Mouse (Mus musculus) embryonic fibroblast, embryonic 13.5 days (primary cell): ENCODE measurements around the gene Lonp1. TPM values are rescaled to one million over a fixed set of nuclear protein-coding genes. Genes with fewer than 3 reads are reported as not detected.
"Not testable (repeated sequence)": the region's sequence is repeated elsewhere in the genome, so short reads cannot be mapped to it uniquely, and the experiment has no call there.

Experiments
- H3K27ac ChIP-seq: 2 replicates; pipeline ENCODE4 v1.5.1; 2012; ENCODE audit warnings: low read length, control low read depth, inconsistent platforms; ENCODE audit not compliant: insufficient read depth
- H3K4me1 ChIP-seq: 2 replicates; pipeline ENCODE4 v1.6.1; 2011; ENCODE audit warnings: low read length; ENCODE audit not compliant: control insufficient read depth, insufficient read depth
- H3K4me3 ChIP-seq: 2 replicates; pipeline ENCODE4 v1.5.1; 2011; ENCODE audit warnings: mild to moderate bottlenecking, control low read depth, low read length; ENCODE audit not compliant: insufficient read depth
- CTCF ChIP-seq: IDR thresholded peaks from 2 replicates; pipeline ENCODE4 v1.5.1; 2011; ENCODE audit warnings: mild to moderate bottlenecking, control low read depth, low read length, moderate library complexity, borderline replicate concordance; ENCODE audit not compliant: insufficient read depth
- POLR2A ChIP-seq: IDR thresholded peaks from 2 replicates; pipeline ENCODE4 v1.6.1; 2011; ENCODE audit warnings: low read depth, mild to moderate bottlenecking, control low read depth, low read length, moderate library complexity
- polyA plus RNA-seq: library from polyadenylated mRNA; stranded (reverse); fragments of >200 nt; gene quantifications from 2 replicates; pipeline ENCODE4 v1.2.4, GENCODE M21; 2011; ENCODE audit warnings: low read depth; ENCODE audit not compliant: missing spikeins, insufficient read length

Gene Lonp1
- polyA plus RNA-seq, 1 experiment: 91.7 TPM

GRCm38 (mm10) chr17:56626260-56626659, 427 bp downstream of the Lonp1 start:
- Histone ChIP-seq H3K4me1 (0 out of 2 replicates have a peak, but pooled peaks cover 8% of the 10 kb centered on the region), H3K27ac (peak overlapping the region; percentile 87), H3K4me3 (peak overlapping the region; percentile 98)
- TF ChIP-seq POLR2A: peak; percentile 31
- TF ChIP-seq CTCF: no peak

DNA sequence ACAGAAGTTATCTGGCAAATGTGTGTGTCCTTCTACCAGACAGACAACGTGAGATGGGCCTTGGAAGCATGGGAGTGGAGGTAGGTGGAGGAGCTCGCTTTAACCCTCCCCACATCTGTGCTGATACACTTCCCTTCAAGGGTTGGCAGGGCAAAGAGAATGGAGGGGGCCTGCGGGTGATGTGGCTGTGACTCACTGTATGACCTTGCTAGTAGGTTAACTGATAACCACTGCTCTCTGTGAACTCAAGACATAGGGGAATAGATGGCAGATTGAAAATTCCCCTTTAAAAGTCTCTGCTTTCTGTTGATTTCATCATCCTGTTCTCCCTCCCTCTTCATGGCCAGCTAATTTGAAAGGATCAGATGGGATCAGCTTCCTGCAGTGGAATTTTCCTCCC, 1.2 kb downstream of the Lonp1 start:
- TF ChIP-seq POLR2A: peak; percentile 37; the same call in 1 of the 2 replicates
- no peak for TF ChIP-seq CTCF
- peak overlapping the region; percentile 87 for H3K27ac ChIP-seq
- 0 out of 2 replicates have a peak, but pooled peaks cover 8% of the 10 kb centered on the region for H3K4me1 ChIP-seq
- peak overlapping the region; percentile 98 for H3K4me3 ChIP-seq

DNA sequence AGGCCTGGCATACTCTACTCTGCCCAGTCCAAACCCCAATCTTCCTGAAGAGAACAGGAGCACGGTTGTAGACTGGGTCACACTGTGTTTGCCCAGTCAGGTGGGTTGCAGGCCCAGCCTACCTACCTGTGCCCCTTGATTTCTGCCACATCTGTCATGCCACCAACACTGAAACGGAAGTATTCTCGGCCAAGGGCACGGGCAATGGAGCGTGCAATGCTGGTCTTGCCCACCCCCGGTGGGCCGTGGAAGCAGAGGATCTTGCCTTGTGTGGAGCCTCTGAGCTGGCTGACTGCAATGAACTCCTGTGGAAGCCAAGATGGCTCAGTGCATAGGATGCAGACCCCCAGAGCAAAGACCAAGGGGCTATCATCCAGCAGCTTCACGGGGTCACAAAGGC, 9.1 kb downstream of the Lonp1 start:
- Histone ChIP-seq H3K27ac (no peak overlapping the region), H3K4me3 (no peak overlapping the region), H3K4me1 (no peaks in the 10 kb centered on the region)
- TF ChIP-seq POLR2A: no peak

- no peak for TF ChIP-seq CTCF
- no peak for TF ChIP-seq POLR2A
Measured at GRCm38 (mm10) chr17:56616725-56617124, 10.0 kb downstream of the Lonp1 start.

DNA sequence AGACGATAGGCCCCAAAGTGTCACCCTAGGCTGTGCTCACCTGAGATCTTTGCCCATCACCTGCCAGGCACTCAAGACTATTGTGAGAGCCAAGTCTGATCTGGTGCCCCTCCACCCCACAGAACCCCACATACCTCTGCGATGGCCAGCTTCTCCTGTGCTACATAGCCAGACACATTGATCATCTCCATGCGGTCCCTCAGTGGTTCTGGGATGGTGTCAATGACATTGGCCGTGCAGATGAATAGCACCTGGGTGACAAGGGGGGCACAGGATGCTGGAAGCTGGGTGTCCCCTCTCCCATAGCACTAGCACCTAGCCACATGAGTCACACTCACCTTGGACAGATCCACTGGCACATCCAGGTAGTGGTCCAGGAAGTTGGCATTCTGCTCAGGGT, 10.9 kb downstream of the Lonp1 start:
- Histone ChIP-seq H3K27ac (no peak overlapping the region), H3K4me1 (no peaks in the 10 kb centered on the region), H3K4me3 (no peak overlapping the region)
- TF ChIP-seq CTCF (no peak), POLR2A (0 out of 2 replicates have a peak, but pooled peaks have one; percentile 17)

More at GRCm38 (mm10) chr17:56616725-56617124, 10.0 kb downstream of the Lonp1 start:
- Histone ChIP-seq H3K4me1 (no peaks in the 10 kb centered on the region), H3K4me3 (no peak overlapping the region), H3K27ac (no peak overlapping the region)

DNA sequence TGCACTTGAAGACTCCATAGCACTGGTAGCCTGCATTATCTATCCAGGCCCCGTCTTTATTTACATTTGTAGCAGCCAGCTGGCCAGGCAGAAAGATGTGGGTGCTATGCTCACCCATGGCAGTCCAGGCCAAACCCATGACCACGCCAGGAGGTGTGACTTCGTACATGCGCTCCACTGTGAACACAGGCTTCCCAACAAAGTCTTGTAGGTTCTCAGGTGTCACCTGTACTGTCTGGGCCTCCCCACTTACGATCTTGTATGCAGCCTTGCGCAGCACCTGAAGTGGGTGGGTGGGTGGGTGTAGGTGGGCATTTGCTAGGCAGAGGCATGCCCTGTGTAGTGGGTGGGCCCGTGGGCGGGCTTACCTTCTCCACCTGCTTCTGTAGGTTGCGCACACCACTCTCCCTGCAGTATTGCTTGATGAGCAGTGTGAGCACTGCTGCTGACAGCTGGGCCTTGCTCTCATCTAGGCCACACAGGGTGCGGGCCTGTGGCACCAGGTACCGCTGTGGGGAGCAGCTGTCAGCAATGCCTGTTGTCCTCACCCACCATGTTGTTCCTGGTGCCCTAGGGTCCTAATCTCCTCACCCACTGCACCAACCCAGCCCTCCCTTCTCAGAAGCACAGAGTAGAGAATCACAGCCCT, 11.4 kb downstream of the Lonp1 start:
- H3K4me3 ChIP-seq: peak overlapping the region; percentile 68
- no peak overlapping the region for H3K27ac ChIP-seq
- H3K4me1 ChIP-seq: no peaks in the 10 kb centered on the region
- no peak for TF ChIP-seq CTCF
- no peak; the same call in 1 of the 2 replicates for TF ChIP-seq POLR2A

- Histone ChIP-seq H3K4me1 (no peaks in the 10 kb centered on the region), H3K4me3 (peak overlapping the region; percentile 68), H3K27ac (no peak overlapping the region)
- TF ChIP-seq CTCF (no peak), POLR2A (no peak)
Measured at GRCm38 (mm10) chr17:56614391-56615135, 12.1 kb downstream of the Lonp1 start.

DNA sequence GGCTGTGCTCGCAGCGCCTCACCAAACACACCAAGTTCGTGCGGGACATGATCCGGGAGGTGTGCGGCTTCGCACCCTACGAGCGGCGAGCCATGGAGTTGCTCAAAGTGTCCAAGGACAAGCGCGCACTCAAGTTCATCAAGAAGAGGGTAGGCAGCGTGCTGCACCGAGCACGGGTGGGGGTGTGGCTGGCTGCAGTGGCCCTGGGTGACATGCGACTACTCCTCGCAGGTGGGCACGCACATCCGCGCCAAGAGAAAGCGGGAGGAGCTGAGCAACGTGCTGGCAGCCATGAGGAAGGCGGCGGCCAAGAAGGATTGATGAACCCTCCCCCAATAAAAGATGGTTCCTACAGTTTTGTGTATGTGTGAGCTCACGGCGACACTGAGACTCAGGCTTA, 12.8 kb downstream of the Lonp1 start:
- peak; percentile 10; the same call in 1 of the 2 replicates for TF ChIP-seq POLR2A
- H3K27ac ChIP-seq: peak overlapping the region; percentile 69; the same call in 1 of the 2 replicates

GRCm38 (mm10) chr17:56613236-56613844, 13.3 kb downstream of the Lonp1 start, which contains the start of gene Rpl36:
TSS of gene Rpl36 (plus strand) at chr17:56613416.
- 0 out of 2 replicates have a peak, but pooled peaks cover 2% of the 10 kb centered on the region for H3K4me1 ChIP-seq
- peak within 1 kb of the TSS; percentile 68 for H3K4me3 ChIP-seq
- peak; percentile 74 for TF ChIP-seq CTCF
- TF ChIP-seq POLR2A: peak; percentile 83
- H3K27ac ChIP-seq: peak within 1 kb of the TSS; percentile 69

More for the DNA sequence above, 12.8 kb downstream of the Lonp1 start:
- H3K4me3 ChIP-seq: peak overlapping the region; percentile 68
- H3K4me1 ChIP-seq: not testable (repeated sequence)

GRCm38 (mm10) chr17:56612565-56612939, 14.1 kb downstream of the Lonp1 start:
- not testable (repeated sequence) for H3K4me1 ChIP-seq, H3K4me3 ChIP-seq, H3K27ac ChIP-seq
